ENCODE assay signal across 14 mouse cellular contexts in the genomic region with DNA sequence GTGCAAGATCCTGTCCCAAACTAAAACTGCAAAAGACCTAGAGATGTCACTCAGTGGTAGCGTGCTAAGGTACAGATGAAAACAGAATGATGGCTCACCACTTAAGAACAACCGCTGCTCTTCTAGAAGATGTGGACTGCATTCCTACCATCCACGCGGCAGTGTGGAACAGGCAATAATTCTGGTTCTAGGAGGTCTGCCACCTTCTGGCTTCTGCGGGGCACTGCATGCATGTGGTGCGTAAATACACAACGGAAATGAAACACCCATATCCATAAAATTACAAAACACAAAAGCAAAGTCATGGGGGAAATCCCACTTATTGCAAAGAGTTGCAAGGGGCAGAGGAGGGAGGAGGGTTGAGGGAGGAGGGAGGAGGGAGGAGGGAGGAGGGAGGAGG. TPM values are rescaled to one million over a fixed set of nuclear protein-coding genes. Genes with fewer than 3 reads are reported as not detected.
DNase-seq lines count a peak whose midpoint lies in the region; ATAC-seq and TF ChIP-seq lines count a peak whose summit lies in the region.
"Had no signal": no experiment of that assay in that cellular context is flagged by ENCODE, and none has a peak within 500 bp of the region (broad histone marks: within the 10 kb centered on the region; RNA-seq: fewer than 3 reads in every experiment).

No protein-coding gene starts in this region.

- H3K9me3 ChIP-seq in heart, postnatal 0 days (replicated peaks; ENCODE audit: control insufficient read depth, low read length): no peaks in the 10 kb centered on the region
- H3K9me3 ChIP-seq: embryonic facial prominence, embryonic 15.5 days; intestine, embryonic 15.5 days had no signal

- H3K4me2 ChIP-seq in heart, postnatal 0 days (ENCODE audit: low read depth, low read length): no peak overlapping the region
- H3K4me2 ChIP-seq: embryonic facial prominence, embryonic 15.5 days; intestine, embryonic 15.5 days had no signal

- no peak for TF ChIP-seq POLR2A in lung, adult 2 months (IDR thresholded peaks at IDR 0.05; ENCODE audit: borderline replicate concordance, extremely low read depth, low read depth, low read length)

- H3K9ac ChIP-seq in heart, postnatal 0 days (replicated peaks; ENCODE audit: low read depth, low read length): no peak overlapping the region
- H3K9ac ChIP-seq: embryonic facial prominence, embryonic 15.5 days; intestine, embryonic 15.5 days had no signal

- no peak for TF ChIP-seq EP300 in heart, postnatal 0 days (IDR thresholded peaks at IDR 0.05; ENCODE audit: low read depth)

- ATAC-seq in heart, postnatal 0 days (ENCODE audit: insufficient read depth, low read depth): no peak
- peak; percentile 20; the same call in 1 of the 2 replicates for ATAC-seq in cerebellum, adult (ENCODE audit: insufficient number of reproducible peaks, low FRiP score, low TSS enrichment)
- ATAC-seq: intestine, embryonic 15.5 days had no signal

- H3K27ac ChIP-seq in heart, postnatal 0 days (ENCODE audit: low read depth): no peak overlapping the region
- H3K27ac ChIP-seq: embryonic facial prominence, embryonic 15.5 days; intestine, embryonic 15.5 days had no signal

- DNase-seq in heart, postnatal 0 days (ENCODE audit: low spot score): no peak
- DNase-seq in heart, adult 9 months (ENCODE audit: low spot score in 2 of 2): no peak
- no peak for DNase-seq in lung, adult 2 months
- DNase-seq in lung, postnatal 25 days (ENCODE audit: low spot score): no peak
- peak; percentile 5 for DNase-seq in induced T-regulatory cell, adult 2 months (ENCODE audit: low read depth)
- DNase-seq in frontal cortex, postnatal 14 days (ENCODE audit: low spot score in 2 of 2): no peak
- no peak for DNase-seq in left cerebral cortex, adult 8-10 months (ENCODE audit: low spot score in 2 of 2)
- DNase-seq: B cell, adult 2 months; layer of hippocampus, postnatal 36 days; thymus, postnatal 36 days had no signal

- H3K27me3 ChIP-seq in heart, postnatal 0 days (ENCODE audit: control insufficient read depth, insufficient read depth, low read length): no peaks in the 10 kb centered on the region
- H3K27me3 ChIP-seq: embryonic facial prominence, embryonic 15.5 days; intestine, embryonic 15.5 days had no signal

- TF ChIP-seq CTCF in heart, postnatal 0 days (IDR thresholded peaks at IDR 0.05; ENCODE audit: low read depth): peak; percentile 24
- 0 out of 2 replicates have a peak, but pooled peaks have one; percentile 18 for TF ChIP-seq CTCF in lung, adult 2 months (IDR thresholded peaks at IDR 0.05; ENCODE audit: insufficient read depth, low read length)

- no peaks in the 10 kb centered on the region for H3K36me3 ChIP-seq in heart, postnatal 0 days (replicated peaks; ENCODE audit: control insufficient read depth, insufficient read depth, low read length)
- H3K36me3 ChIP-seq: embryonic facial prominence, embryonic 15.5 days; intestine, embryonic 15.5 days had no signal

- 81% methylated on average over 7 of the region's 7 CpGs for WGBS in heart, postnatal 0 days
- whole genome bisulfite sequencing in lung, adult 2 months: 86% methylated on average over 7 of the region's 7 CpGs

- no peak overlapping the region for H3K4me3 ChIP-seq in heart, postnatal 0 days (ENCODE audit: low read depth, low read length)
- H3K4me3 ChIP-seq in lung, adult 2 months (replicated peaks; ENCODE audit: extremely low read depth, low read depth, low read length): no peak overlapping the region
- H3K4me3 ChIP-seq: embryonic facial prominence, embryonic 15.5 days; intestine, embryonic 15.5 days had no signal

- no peaks in the 10 kb centered on the region for H3K4me1 ChIP-seq in heart, postnatal 0 days (ENCODE audit: control insufficient read depth, insufficient read depth)
- no peaks in the 10 kb centered on the region for H3K4me1 ChIP-seq in lung, adult 2 months (ENCODE audit: control insufficient read depth, insufficient read depth, low read length)
- H3K4me1 ChIP-seq: intestine, embryonic 15.5 days had no signal

RNA-seq across cellular contexts. Expression of a gene that starts 25.8 kb away (rescaled TPM):
- total RNA-seq in heart, postnatal 0 days (2014; rRNA removed; ENCODE audit: low replicate concordance): 0.43 and 3.6 TPM in 2 replicates
- 0.73 and 1.0 TPM in 2 replicates for polyA plus RNA-seq in heart, postnatal 0 days (2015; fragmentation: Nextera tagmentation; extraction: Ambion mirVana)
- 1.1 and 2.6 TPM in 2 replicates for polyA plus RNA-seq in lung, adult 2 months (2012; rRNA removed)
- under 1 TPM in 3 of 4 experiments, not detected in 1; 0.46 to 0.59 (median 0.53) TPM for total RNA-seq in left cerebral cortex, adult 8-10 months (2022)
- total RNA-seq: monocyte, adult 5-6 weeks had no signal
